Mouse (Mus musculus): ENCODE results near the gene Abraxas2. TPM values are rescaled to one million over a fixed set of nuclear protein-coding genes. Genes with fewer than 3 reads are reported as not detected.

Abraxas2 gene
- 10 to 100 TPM; 20.3 to 21.3 TPM for total RNA-seq (2021)
- 9.8 and 15.9 TPM in 2 replicates for polyA plus RNA-seq (2012; rRNA removed)
- long read RNA-seq, transcript Abraxas2-201 (9 exons, 2,892 nt) = major isoform, 31 of 33 reads
- long read RNA-seq, partial matches to known transcripts = 0 of 33 reads
- long read RNA-seq, other reads (novel, unspliced or antisense) = 2 of 33 reads

GRCm38 (mm10) chr7:132859042-132859958 is at the start of gene Abraxas2:
TSS of gene Abraxas2 (plus strand) at chr7:132859225.
- WGBS = under 1% methylated on average over 53 of the region's 53 CpGs
- DNase-seq = peak; percentile 91 to 93
- intact Hi-C loops (cut with DNase I) = loop anchor here (10.0 kb wide), 1 partner anchor 266 kb away; the partner anchor contains the start of genes Ctbp2 and Fgfr2
- Histone ChIP-seq H3K79me2 (replicated peaks; ENCODE audit: control insufficient read depth, insufficient read depth, low read length) (peaks cover 5% of the 10 kb centered on the region), H3K36me3 (ENCODE audit: control insufficient read depth, insufficient read depth, low read length) (peaks cover 4% of the 10 kb centered on the region; the same call in 1 of the 2 replicates), H3K9ac (ENCODE audit: low read depth, low read length) (peak within 1 kb of the TSS; percentile 79), H3K4me1 (ENCODE audit: control insufficient read depth, insufficient read depth, low read length) (no peaks in the 10 kb centered on the region; the same call in 1 of the 2 replicates), H3K27me3 (ENCODE audit: control insufficient read depth, insufficient read depth, low read length) (no peaks in the 10 kb centered on the region), H3K27ac (peak within 1 kb of the TSS; percentile 83), H3K4me3 (peak within 1 kb of the TSS; percentile 82)
- TF ChIP-seq POLR2A (IDR thresholded peaks at IDR 0.05; ENCODE audit: insufficient read depth, low read depth, low read length) (peak; percentile 63), CTCF (IDR thresholded peaks at IDR 0.05) (no peak), EP300 (IDR thresholded peaks at IDR 0.05; ENCODE audit: insufficient read depth, low read depth, low read length) (0 out of 2 replicates have a peak, but pooled peaks have one; percentile 24)

GRCm38 (mm10) chr7:132809721-132810120 is 49.3 kb upstream of the Abraxas2 start:
- WGBS = 54% methylated on average over 6 of the region's 6 CpGs
- no peak overlapping the region for H3K4me3 ChIP-seq
- peak in 1 of 2 experiments; percentile 22 for DNase-seq
- peaks cover 42% of the 10 kb centered on the region for H3K4me1 ChIP-seq (ENCODE audit: control insufficient read depth, insufficient read depth, low read length)
- H3K9ac ChIP-seq (ENCODE audit: low read depth, low read length) = 0 out of 2 replicates have a peak overlapping the region, but pooled peaks have one; percentile 21
- peak overlapping the region; percentile 97 for H3K27ac ChIP-seq
- no peak for TF ChIP-seq EP300 (IDR thresholded peaks at IDR 0.05; ENCODE audit: insufficient read depth, low read depth, low read length)
- TF ChIP-seq CTCF (IDR thresholded peaks at IDR 0.05) = no peak
- TF ChIP-seq POLR2A (IDR thresholded peaks at IDR 0.05; ENCODE audit: insufficient read depth, low read depth, low read length) = no peak
- H3K79me2 ChIP-seq (replicated peaks; ENCODE audit: control insufficient read depth, insufficient read depth, low read length) = peaks cover 5% of the 10 kb centered on the region; the same call in 1 of the 2 replicates
- H3K27me3 ChIP-seq (ENCODE audit: control insufficient read depth, insufficient read depth, low read length) = no peaks in the 10 kb centered on the region
- peaks cover 15% of the 10 kb centered on the region for H3K36me3 ChIP-seq (ENCODE audit: control insufficient read depth, insufficient read depth, low read length)
- intact Hi-C loops (cut with DNase I) = loop anchor here (1.0 to 5.0 kb wide), 3 partner anchors 23 to 74 kb away; no protein-coding TSS in a partner anchor

DNA sequence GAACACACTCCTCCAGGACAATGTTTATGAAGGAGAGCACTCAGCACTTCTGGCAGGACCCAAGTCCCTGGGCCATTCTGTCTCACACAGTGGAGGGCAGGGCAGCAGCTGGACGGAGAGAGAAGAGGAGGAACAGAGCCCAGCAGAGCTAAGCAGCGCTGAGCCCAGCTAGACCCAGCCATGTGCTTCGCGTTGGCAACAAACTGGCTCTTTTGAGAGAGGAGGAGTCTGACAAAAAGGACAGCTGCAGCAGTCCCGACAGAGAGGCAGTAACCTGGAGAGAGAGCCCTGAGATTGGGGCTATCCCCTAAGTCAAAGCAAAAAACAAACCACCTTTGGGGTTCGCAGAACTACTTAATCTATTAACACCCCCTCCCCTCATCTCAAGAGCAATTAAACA is 48.7 kb upstream of the Abraxas2 start:
- H3K4me1 ChIP-seq (ENCODE audit: control insufficient read depth, insufficient read depth, low read length) = peaks cover 39% of the 10 kb centered on the region
- WGBS = 19% methylated on average over 6 of the region's 6 CpGs
- TF ChIP-seq POLR2A (IDR thresholded peaks at IDR 0.05; ENCODE audit: insufficient read depth, low read depth, low read length) (no peak), CTCF (IDR thresholded peaks at IDR 0.05) (no peak), EP300 (IDR thresholded peaks at IDR 0.05; ENCODE audit: insufficient read depth, low read depth, low read length) (no peak)
- peak; percentile 70 to 78 for DNase-seq
- H3K27me3 ChIP-seq (ENCODE audit: control insufficient read depth, insufficient read depth, low read length) = no peaks in the 10 kb centered on the region
- H3K9ac ChIP-seq (ENCODE audit: low read depth, low read length) = 0 out of 2 replicates have a peak overlapping the region, but pooled peaks have one; percentile 41
- H3K4me3 ChIP-seq = peak overlapping the region; percentile 2
- intact Hi-C loops (cut with DNase I) = loop anchor here (1.0 to 2.0 kb wide), 2 partner anchors 24 to 75 kb away; no protein-coding TSS in a partner anchor
- H3K27ac ChIP-seq = peak overlapping the region; percentile 97
- peaks cover 15% of the 10 kb centered on the region for H3K36me3 ChIP-seq (ENCODE audit: control insufficient read depth, insufficient read depth, low read length)
- H3K79me2 ChIP-seq (replicated peaks; ENCODE audit: control insufficient read depth, insufficient read depth, low read length) = peaks cover 5% of the 10 kb centered on the region; the same call in 1 of the 2 replicates

DNA sequence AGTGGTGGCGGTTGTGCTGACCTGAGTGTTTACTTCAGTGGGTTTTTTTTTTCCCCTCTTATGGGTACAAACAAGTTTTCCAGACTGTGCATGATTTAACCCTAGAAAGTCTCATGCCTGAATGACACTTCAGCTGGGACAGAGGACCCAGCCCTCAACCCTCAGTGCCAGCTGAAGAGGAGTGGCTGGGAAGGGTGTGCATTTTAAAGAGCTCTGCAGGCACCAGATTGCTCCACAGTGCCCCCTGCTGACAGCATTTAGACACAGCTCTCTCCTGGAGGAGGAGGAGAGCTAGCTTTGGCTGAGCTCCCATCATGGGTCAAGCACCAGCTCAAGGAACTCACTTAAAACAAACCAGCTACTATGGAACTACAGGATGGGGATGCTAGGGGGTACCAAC is 48.1 kb upstream of the Abraxas2 start:
- peak overlapping the region; percentile 97 for H3K27ac ChIP-seq
- 36% methylated on average over 1 of the region's 1 CpGs for WGBS

GRCm38 (mm10) chr7:132811716-132812618 is 47.1 kb upstream of the Abraxas2 start:
- Histone ChIP-seq H3K4me1 (ENCODE audit: control insufficient read depth, insufficient read depth, low read length) (peaks cover 24% of the 10 kb centered on the region), H3K36me3 (ENCODE audit: control insufficient read depth, insufficient read depth, low read length) (peaks cover 12% of the 10 kb centered on the region), H3K27me3 (ENCODE audit: control insufficient read depth, insufficient read depth, low read length) (no peaks in the 10 kb centered on the region), H3K27ac (peak overlapping the region; percentile 97), H3K4me3 (peak overlapping the region; percentile 93), H3K79me2 (replicated peaks; ENCODE audit: control insufficient read depth, insufficient read depth, low read length) (peaks cover 3% of the 10 kb centered on the region; the same call in 1 of the 2 replicates), H3K9ac (ENCODE audit: low read depth, low read length) (peak overlapping the region; percentile 78)
- 5% methylated on average over 23 of the region's 23 CpGs for WGBS
- DNase-seq = peak; percentile 57 to 67
- intact Hi-C loops (cut with DNase I) = loop anchor here (1.0 to 2.0 kb wide), 4 partner anchors 25 to 156 kb away; partner anchors contain the start of gene Eef1akmt2
- no peak; the same call in 1 of the 2 replicates for TF ChIP-seq CTCF (IDR thresholded peaks at IDR 0.05)
- TF ChIP-seq POLR2A (IDR thresholded peaks at IDR 0.05; ENCODE audit: insufficient read depth, low read depth, low read length) = peak; percentile 50

More for the DNA sequence above, 48.1 kb upstream of the Abraxas2 start:
- intact Hi-C loops (cut with DNase I) = loop anchor here (1.0 to 2.0 kb wide), 4 partner anchors 24 to 155 kb away; no protein-coding TSS in a partner anchor
- no peaks in the 10 kb centered on the region for H3K27me3 ChIP-seq (ENCODE audit: control insufficient read depth, insufficient read depth, low read length)
- H3K9ac ChIP-seq (ENCODE audit: low read depth, low read length) = peak overlapping the region; percentile 48
- peak; percentile 91 to 93 for DNase-seq
- peaks cover 34% of the 10 kb centered on the region for H3K4me1 ChIP-seq (ENCODE audit: control insufficient read depth, insufficient read depth, low read length)
- peaks cover 15% of the 10 kb centered on the region for H3K36me3 ChIP-seq (ENCODE audit: control insufficient read depth, insufficient read depth, low read length)
- peaks cover 3% of the 10 kb centered on the region; the same call in 1 of the 2 replicates for H3K79me2 ChIP-seq (replicated peaks; ENCODE audit: control insufficient read depth, insufficient read depth, low read length)
- peak overlapping the region; percentile 2 for H3K4me3 ChIP-seq
- TF ChIP-seq CTCF (IDR thresholded peaks at IDR 0.05) = peak; percentile 98
- TF ChIP-seq EP300 (IDR thresholded peaks at IDR 0.05; ENCODE audit: insufficient read depth, low read depth, low read length) = peak; percentile 91
- TF ChIP-seq POLR2A (IDR thresholded peaks at IDR 0.05; ENCODE audit: insufficient read depth, low read depth, low read length) = no peak
